Mouse (Mus musculus): ENCODE data around the gene Grap. TPM values are rescaled to one million over a fixed set of nuclear protein-coding genes. Genes with fewer than 3 reads are reported as not detected.

Grap gene
- total RNA-seq, 2 experiments from 2014 or later: 7.0 to 8.0 TPM

- DNase-seq: no peak
Measured at GRCm38 (mm10) chr11:61657432-61657831, 4.4 kb downstream of the Grap start.

- DNase-seq: no peak
Measured at GRCm38 (mm10) chr11:61658360-61658922, 5.4 kb downstream of the Grap start.

- DNase-seq: no peak
Measured at GRCm38 (mm10) chr11:61659011-61659858, 6.2 kb downstream of the Grap start.

GRCm38 (mm10) chr11:61660001-61660400 is 6.9 kb downstream of the Grap start:
- no peak for DNase-seq

- no peak for DNase-seq
Measured at GRCm38 (mm10) chr11:61660806-61661392, 7.8 kb downstream of the Grap start.

GRCm38 (mm10) chr11:61662189-61662588 is 9.1 kb downstream of the Grap start:
- no peak for DNase-seq

GRCm38 (mm10) chr11:61665401-61665800 is 12.3 kb downstream of the Grap start:
- no peak for DNase-seq

GRCm38 (mm10) chr11:61665991-61666799 is 13.1 kb downstream of the Grap start:
- DNase-seq: peak; percentile 58

- no peak for DNase-seq
Measured at GRCm38 (mm10) chr11:61667248-61667647, 14.2 kb downstream of the Grap start.

- no peak for DNase-seq
Measured at GRCm38 (mm10) chr11:61667782-61668181, 14.7 kb downstream of the Grap start.

GRCm38 (mm10) chr11:61669492-61670490 is 16.7 kb downstream of the Grap start:
- DNase-seq: no peak

- DNase-seq: no peak
Measured at GRCm38 (mm10) chr11:61671781-61672383, 18.8 kb downstream of the Grap start.

- peak; percentile 38 for DNase-seq
Measured at GRCm38 (mm10) chr11:61673686-61674085, 20.6 kb downstream of the Grap start.

GRCm38 (mm10) chr11:61674151-61674838 is 21.2 kb downstream of the Grap start:
- DNase-seq: no peak

- no peak for DNase-seq
Measured at GRCm38 (mm10) chr11:61674839-61675159, 21.7 kb downstream of the Grap start.

GRCm38 (mm10) chr11:61675332-61675731 is 22.3 kb downstream of the Grap start:
- no peak for DNase-seq

GRCm38 (mm10) chr11:61676216-61676854 is 23.3 kb downstream of the Grap start:
- DNase-seq: no peak

- DNase-seq: no peak
Measured at GRCm38 (mm10) chr11:61677709-61678108, 24.6 kb downstream of the Grap start.

GRCm38 (mm10) chr11:61679091-61679866 is 26.2 kb downstream of the Grap start:
- DNase-seq: no peak
